Mouse (Mus musculus): ENCODE measurements around the gene Mapk8. TPM values are rescaled to one million over a fixed set of nuclear protein-coding genes. Genes with fewer than 3 reads are reported as not detected.
"Not testable (repeated sequence)": the region's sequence is repeated elsewhere in the genome, so short reads cannot be mapped to it uniquely, and the experiment has no call there.

The Mapk8 gene
- polyA plus RNA-seq, 1 experiment = 44.2 TPM

- H3K27ac ChIP-seq (ENCODE audit: insufficient read depth, low read length) = no peak overlapping the region
- no peak overlapping the region for H3K4me3 ChIP-seq (ENCODE audit: insufficient read depth, low read length)
- TF ChIP-seq CTCF (IDR thresholded peaks at IDR 0.05; ENCODE audit: borderline replicate concordance, insufficient read depth, low read length) (no peak), POLR2A (IDR thresholded peaks at IDR 0.05; ENCODE audit: low read depth, low read length) (no peak)
- no peaks in the 10 kb centered on the region for H3K4me1 ChIP-seq (ENCODE audit: control insufficient read depth, insufficient read depth, low read length)
Measured at GRCm38 (mm10) chr14:33449296-33449840, 2.4 kb upstream of the Mapk8 start.

GRCm38 (mm10) chr14:33448276-33448675, 1.3 kb upstream of the Mapk8 start:
- 0 out of 2 replicates have a peak, but pooled peaks cover 4% of the 10 kb centered on the region for H3K4me1 ChIP-seq (ENCODE audit: control insufficient read depth, insufficient read depth, low read length)
- no peak overlapping the region for H3K4me3 ChIP-seq (ENCODE audit: insufficient read depth, low read length)
- H3K27ac ChIP-seq (ENCODE audit: insufficient read depth, low read length) = no peak overlapping the region
- TF ChIP-seq CTCF (IDR thresholded peaks at IDR 0.05; ENCODE audit: borderline replicate concordance, insufficient read depth, low read length) (no peak), POLR2A (IDR thresholded peaks at IDR 0.05; ENCODE audit: low read depth, low read length) (no peak)

- TF ChIP-seq POLR2A (IDR thresholded peaks at IDR 0.05; ENCODE audit: low read depth, low read length) = no peak
- Histone ChIP-seq H3K4me3 (ENCODE audit: insufficient read depth, low read length) (peak overlapping the region; percentile 97), H3K27ac (ENCODE audit: insufficient read depth, low read length) (no peak overlapping the region), H3K4me1 (ENCODE audit: control insufficient read depth, insufficient read depth, low read length) (0 out of 2 replicates have a peak, but pooled peaks cover 4% of the 10 kb centered on the region)
Measured at GRCm38 (mm10) chr14:33446561-33447023, 366 bp downstream of the Mapk8 start.

- H3K4me1 ChIP-seq (ENCODE audit: control insufficient read depth, insufficient read depth, low read length) = 0 out of 2 replicates have a peak, but pooled peaks cover 4% of the 10 kb centered on the region
- TF ChIP-seq CTCF (IDR thresholded peaks at IDR 0.05; ENCODE audit: borderline replicate concordance, insufficient read depth, low read length) (no peak), POLR2A (IDR thresholded peaks at IDR 0.05; ENCODE audit: low read depth, low read length) (no peak)
- H3K27ac ChIP-seq (ENCODE audit: insufficient read depth, low read length) = no peak overlapping the region
- H3K4me3 ChIP-seq (ENCODE audit: insufficient read depth, low read length) = peak overlapping the region; percentile 97
Measured at GRCm38 (mm10) chr14:33445962-33446361, 996 bp downstream of the Mapk8 start.

- 0 out of 2 replicates have a peak, but pooled peaks cover 4% of the 10 kb centered on the region for H3K4me1 ChIP-seq (ENCODE audit: control insufficient read depth, insufficient read depth, low read length)
- no peak overlapping the region for H3K4me3 ChIP-seq (ENCODE audit: insufficient read depth, low read length)
- TF ChIP-seq CTCF (IDR thresholded peaks at IDR 0.05; ENCODE audit: borderline replicate concordance, insufficient read depth, low read length) (no peak), POLR2A (IDR thresholded peaks at IDR 0.05; ENCODE audit: low read depth, low read length) (no peak)
- H3K27ac ChIP-seq (ENCODE audit: insufficient read depth, low read length) = no peak overlapping the region
Measured at GRCm38 (mm10) chr14:33443780-33444179, 3.2 kb downstream of the Mapk8 start.

GRCm38 (mm10) chr14:33432485-33432884, 14.5 kb downstream of the Mapk8 start:
- H3K4me1 ChIP-seq (ENCODE audit: control insufficient read depth, insufficient read depth, low read length); H3K4me3 ChIP-seq (ENCODE audit: insufficient read depth, low read length); H3K27ac ChIP-seq (ENCODE audit: insufficient read depth, low read length): not testable (repeated sequence)

- Histone ChIP-seq H3K4me1 (ENCODE audit: control insufficient read depth, insufficient read depth, low read length) (no peaks in the 10 kb centered on the region), H3K4me3 (ENCODE audit: insufficient read depth, low read length) (no peak overlapping the region), H3K27ac (ENCODE audit: insufficient read depth, low read length) (no peak overlapping the region)
- no peak for TF ChIP-seq CTCF (IDR thresholded peaks at IDR 0.05; ENCODE audit: borderline replicate concordance, insufficient read depth, low read length)
Measured at GRCm38 (mm10) chr14:33424124-33424523, 22.8 kb downstream of the Mapk8 start.

GRCm38 (mm10) chr14:33423003-33423402, 24.0 kb downstream of the Mapk8 start:
- Histone ChIP-seq H3K4me1 (ENCODE audit: control insufficient read depth, insufficient read depth, low read length) (no peaks in the 10 kb centered on the region), H3K27ac (ENCODE audit: insufficient read depth, low read length) (no peak overlapping the region), H3K4me3 (ENCODE audit: insufficient read depth, low read length) (no peak overlapping the region)
- TF ChIP-seq CTCF (IDR thresholded peaks at IDR 0.05; ENCODE audit: borderline replicate concordance, insufficient read depth, low read length) (no peak), POLR2A (IDR thresholded peaks at IDR 0.05; ENCODE audit: low read depth, low read length) (no peak)

GRCm38 (mm10) chr14:33418311-33418909, 28.5 kb downstream of the Mapk8 start:
- TF ChIP-seq POLR2A (IDR thresholded peaks at IDR 0.05; ENCODE audit: low read depth, low read length) (no peak), CTCF (IDR thresholded peaks at IDR 0.05; ENCODE audit: borderline replicate concordance, insufficient read depth, low read length) (no peak)
- H3K27ac ChIP-seq (ENCODE audit: insufficient read depth, low read length) = no peak overlapping the region
- no peak overlapping the region for H3K4me3 ChIP-seq (ENCODE audit: insufficient read depth, low read length)
- no peaks in the 10 kb centered on the region for H3K4me1 ChIP-seq (ENCODE audit: control insufficient read depth, insufficient read depth, low read length)

- TF ChIP-seq CTCF (IDR thresholded peaks at IDR 0.05; ENCODE audit: borderline replicate concordance, insufficient read depth, low read length) = no peak
- no peak for TF ChIP-seq POLR2A (IDR thresholded peaks at IDR 0.05; ENCODE audit: low read depth, low read length)
- no peaks in the 10 kb centered on the region for H3K4me1 ChIP-seq (ENCODE audit: control insufficient read depth, insufficient read depth, low read length)
- H3K27ac ChIP-seq (ENCODE audit: insufficient read depth, low read length) = no peak overlapping the region
- no peak overlapping the region for H3K4me3 ChIP-seq (ENCODE audit: insufficient read depth, low read length)
Measured at GRCm38 (mm10) chr14:33415746-33416145, 31.2 kb downstream of the Mapk8 start.

Data from embryonic fibroblast, embryonic 13.5 days (primary cell).